Mouse (Mus musculus) gastrocnemius, postnatal 14 days (tissue): Measurements from ENCODE around the gene Fam53b. TPM values are rescaled to one million over a fixed set of nuclear protein-coding genes. Genes with fewer than 3 reads are reported as not detected.

Experiments
- DNase-seq: peaks from one replicate; pipeline ENCODE4 v3.0.0; 2021; ENCODE audit warnings: mixed read lengths
- intact Hi-C: fragments of 180-260 bp; cut with DNase I; formaldehyde crosslinking; loops from one replicate; pipeline ENCODE4 v1.15.1; 2025; ENCODE audit warnings: low total_unique reads
- total RNA-seq, 2 experiments: library from RNA; stranded (reverse); gene quantifications; 2 replicates each; pipeline ENCODE4 v1.2.3; 2021

The Fam53b gene
- total RNA-seq, 2 experiments from 2014 or later, result 19.5 to 24.1 TPM

GRCm38 (mm10) chr7:132812619-132813415 is 869 bp downstream of the Fam53b start:
- intact Hi-C loops, result loop anchor here (5.0 to 10.0 kb wide), 2 partner anchors 76 to 192 kb away; no protein-coding TSS in a partner anchor
- peak; percentile 59 for DNase-seq

- no peak for DNase-seq
- intact Hi-C loops, result loop anchor here (5.0 to 10.0 kb wide), 2 partner anchors 75 to 193 kb away; no protein-coding TSS in a partner anchor
Measured at GRCm38 (mm10) chr7:132811716-132812618, 1.7 kb downstream of the Fam53b start.

DNA sequence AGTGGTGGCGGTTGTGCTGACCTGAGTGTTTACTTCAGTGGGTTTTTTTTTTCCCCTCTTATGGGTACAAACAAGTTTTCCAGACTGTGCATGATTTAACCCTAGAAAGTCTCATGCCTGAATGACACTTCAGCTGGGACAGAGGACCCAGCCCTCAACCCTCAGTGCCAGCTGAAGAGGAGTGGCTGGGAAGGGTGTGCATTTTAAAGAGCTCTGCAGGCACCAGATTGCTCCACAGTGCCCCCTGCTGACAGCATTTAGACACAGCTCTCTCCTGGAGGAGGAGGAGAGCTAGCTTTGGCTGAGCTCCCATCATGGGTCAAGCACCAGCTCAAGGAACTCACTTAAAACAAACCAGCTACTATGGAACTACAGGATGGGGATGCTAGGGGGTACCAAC is 2.8 kb downstream of the Fam53b start:
- intact Hi-C loops, result loop anchor here (5.0 to 10.0 kb wide), 2 partner anchors 74 to 194 kb away; no protein-coding TSS in a partner anchor
- DNase-seq, result peak; percentile 92

DNA sequence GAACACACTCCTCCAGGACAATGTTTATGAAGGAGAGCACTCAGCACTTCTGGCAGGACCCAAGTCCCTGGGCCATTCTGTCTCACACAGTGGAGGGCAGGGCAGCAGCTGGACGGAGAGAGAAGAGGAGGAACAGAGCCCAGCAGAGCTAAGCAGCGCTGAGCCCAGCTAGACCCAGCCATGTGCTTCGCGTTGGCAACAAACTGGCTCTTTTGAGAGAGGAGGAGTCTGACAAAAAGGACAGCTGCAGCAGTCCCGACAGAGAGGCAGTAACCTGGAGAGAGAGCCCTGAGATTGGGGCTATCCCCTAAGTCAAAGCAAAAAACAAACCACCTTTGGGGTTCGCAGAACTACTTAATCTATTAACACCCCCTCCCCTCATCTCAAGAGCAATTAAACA is 3.3 kb downstream of the Fam53b start:
- intact Hi-C loops, result loop anchor here (5.0 to 10.0 kb wide), 2 partner anchors 73 to 194 kb away; no protein-coding TSS in a partner anchor
- DNase-seq, result peak; percentile 82

DNA sequence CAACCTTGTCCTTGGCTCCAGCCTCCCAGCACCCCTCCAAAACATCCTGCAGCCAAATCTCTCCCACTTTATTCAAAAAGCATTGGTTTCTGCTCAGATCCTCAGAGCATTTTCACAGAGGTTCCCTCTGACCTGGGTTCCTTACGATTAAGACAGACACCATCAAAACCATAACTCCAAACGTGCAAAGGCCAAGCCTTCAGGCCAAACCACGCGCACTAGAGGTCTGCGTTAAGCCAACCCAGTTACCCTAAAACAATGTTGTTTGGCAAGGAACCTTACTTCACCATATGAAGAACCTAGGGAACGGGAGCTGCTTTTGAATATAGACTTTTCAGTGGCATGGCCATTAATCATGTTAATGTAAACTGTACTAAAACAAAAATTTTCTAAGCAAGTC is 4.0 kb downstream of the Fam53b start:
- DNase-seq, result no peak
- intact Hi-C loops, result loop anchor here (5.0 to 10.0 kb wide), 2 partner anchors 72 to 195 kb away; no protein-coding TSS in a partner anchor

- intact Hi-C loops, result no loop called here
- DNase-seq, result peak; percentile 50
Measured at GRCm38 (mm10) chr7:132808841-132809682, 4.6 kb downstream of the Fam53b start.

DNA sequence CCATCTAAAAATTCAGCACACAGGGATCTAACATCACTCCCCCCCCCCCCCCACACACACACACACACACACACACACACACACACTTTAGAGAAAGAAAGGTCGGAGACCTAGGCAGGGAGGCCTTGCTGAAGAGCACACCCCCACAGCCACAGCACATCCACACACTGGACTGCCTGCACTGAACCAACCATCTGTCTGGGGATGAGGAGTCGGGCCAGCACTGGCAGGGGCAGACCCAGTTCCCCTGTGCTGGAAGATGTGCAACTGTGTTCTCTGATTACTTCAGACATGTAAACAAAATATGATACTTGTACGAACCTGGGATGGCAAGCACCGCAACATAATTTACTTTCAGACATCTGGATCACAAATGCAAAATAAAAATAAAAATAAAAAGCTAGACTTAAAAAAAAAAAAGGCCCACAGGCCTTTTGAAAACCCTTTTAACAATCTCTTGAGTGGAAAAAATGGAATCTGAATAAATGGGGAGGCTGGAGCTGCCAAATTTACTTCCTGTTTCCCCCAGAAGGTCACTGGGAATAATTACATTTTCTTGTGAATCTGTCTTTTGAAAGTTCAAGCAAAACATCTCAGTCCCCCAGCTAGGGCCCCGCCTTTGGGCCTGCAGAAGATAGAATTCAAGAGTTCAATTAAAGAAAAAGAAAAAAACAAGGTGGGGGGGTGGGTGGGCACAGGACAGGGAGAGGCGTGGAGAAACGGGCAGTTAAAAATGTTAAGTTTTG is 5.5 kb downstream of the Fam53b start:
- intact Hi-C loops, result no loop called here
- DNase-seq, result peak; percentile 64

DNA sequence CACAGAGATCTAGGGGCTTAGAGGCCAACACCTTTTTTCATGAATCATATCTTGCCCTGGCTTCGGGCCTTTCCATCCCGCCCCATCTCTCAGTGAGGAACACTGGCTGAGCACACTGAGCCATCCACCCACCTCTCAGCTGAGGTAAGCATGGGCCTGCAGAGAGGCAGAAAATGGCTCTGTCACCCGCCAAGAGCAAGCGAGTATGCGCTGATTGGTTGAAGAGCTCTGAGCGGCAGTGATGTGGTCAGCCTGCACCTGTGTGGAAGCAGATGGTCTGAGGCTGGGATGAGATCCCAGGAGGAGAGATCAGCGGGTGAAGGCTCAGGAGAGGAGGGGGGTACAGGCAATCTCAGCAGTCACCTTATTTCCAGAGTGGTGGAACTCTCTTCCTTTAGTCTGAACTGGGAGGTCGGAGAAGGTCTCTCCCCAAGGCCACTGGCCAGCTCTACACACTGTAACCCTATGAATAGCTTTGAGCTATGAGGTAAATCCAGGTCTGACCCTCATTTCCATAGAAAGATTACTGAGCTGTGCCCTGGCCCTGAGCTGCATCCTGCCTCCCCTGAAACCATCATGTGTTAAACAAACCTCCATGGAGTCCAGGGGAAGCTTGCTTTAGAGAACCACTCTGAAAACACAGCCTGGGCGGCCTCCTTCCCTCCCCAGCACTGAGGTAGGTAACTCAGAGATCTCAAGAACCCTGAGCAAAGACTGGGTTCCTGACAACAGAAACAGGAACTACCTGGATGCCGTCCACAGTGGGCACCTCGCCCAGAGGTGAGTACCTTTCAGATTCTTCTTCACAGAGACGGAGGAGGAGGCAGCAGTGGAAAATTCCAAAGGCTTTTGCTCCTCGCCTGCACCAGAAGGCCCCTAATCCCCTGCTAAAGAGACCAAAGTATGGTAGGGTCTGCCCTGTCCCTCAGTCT is 6.5 kb downstream of the Fam53b start:
- intact Hi-C loops, result no loop called here
- peak; percentile 36 for DNase-seq

GRCm38 (mm10) chr7:132806286-132806685 is 7.4 kb downstream of the Fam53b start:
- peak; percentile 78 for DNase-seq
- intact Hi-C loops, result no loop called here

DNA sequence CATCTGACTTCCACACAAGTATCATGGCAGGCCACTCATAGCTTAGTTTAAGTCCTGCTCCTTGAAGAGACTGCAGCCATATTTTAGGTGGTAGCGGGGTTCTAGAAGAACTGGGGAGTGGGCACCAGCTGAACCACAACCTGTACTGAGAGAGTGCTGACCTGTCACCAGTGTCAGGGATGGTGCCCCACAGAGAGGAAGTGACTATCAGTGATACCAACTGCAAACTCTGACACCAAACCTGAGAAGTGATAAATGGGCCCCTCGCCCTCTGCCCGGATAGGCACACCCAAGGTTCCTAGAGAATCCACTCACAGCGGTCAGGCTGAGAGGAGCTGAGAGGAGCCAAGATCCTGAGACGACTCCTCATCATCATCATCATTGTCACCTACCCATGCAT is 8.7 kb downstream of the Fam53b start:
- intact Hi-C loops, result no loop called here
- no peak for DNase-seq

- intact Hi-C loops, result no loop called here
- no peak for DNase-seq
Measured at GRCm38 (mm10) chr7:132804461-132804860, 9.2 kb downstream of the Fam53b start.

GRCm38 (mm10) chr7:132803962-132804361 is 9.7 kb downstream of the Fam53b start:
- intact Hi-C loops, result no loop called here
- peak; percentile 37 for DNase-seq

DNA sequence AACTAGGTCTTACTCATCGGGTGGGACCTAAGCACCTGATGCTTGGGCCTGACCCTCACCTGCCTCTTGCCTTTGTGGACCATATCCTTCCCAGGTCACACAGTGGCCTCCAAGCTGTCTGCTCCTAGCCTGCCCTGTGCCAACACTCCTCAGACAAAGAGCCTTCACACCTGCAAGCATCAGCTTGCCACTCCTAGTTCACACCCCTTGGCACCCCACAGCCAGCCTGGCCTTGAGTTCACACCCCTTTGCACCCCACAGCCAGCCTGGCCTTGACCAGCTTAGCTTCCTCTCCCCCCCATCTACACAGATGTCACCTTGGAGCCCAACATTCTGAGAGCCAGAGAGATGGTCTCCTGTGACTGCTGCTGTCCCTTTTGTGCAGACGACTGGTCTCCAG is 10.3 kb downstream of the Fam53b start:
- no peak for DNase-seq
- intact Hi-C loops, result no loop called here

GRCm38 (mm10) chr7:132802691-132803090 is 11.0 kb downstream of the Fam53b start:
- intact Hi-C loops, result no loop called here
- DNase-seq, result no peak

- DNase-seq, result peak; percentile 63
- intact Hi-C loops, result no loop called here
Measured at GRCm38 (mm10) chr7:132802066-132802465, 11.6 kb downstream of the Fam53b start.

- intact Hi-C loops, result no loop called here
- DNase-seq, result no peak
Measured at GRCm38 (mm10) chr7:132801509-132801908, 12.2 kb downstream of the Fam53b start.

GRCm38 (mm10) chr7:132800868-132801267 is 12.8 kb downstream of the Fam53b start:
- intact Hi-C loops, result no loop called here
- DNase-seq, result no peak
